Mouse (Mus musculus) kidney, adult 2 months (tissue): ENCODE data around the gene Pde4d.

Experiments used
- CTCF ChIP-seq: fragments of 200-500 bp; conservative IDR thresholded peaks from 2 replicates; pipeline ENCODE4 v1.5.1; 2011; ENCODE audit warnings: low read depth, mild to moderate bottlenecking, control low read depth, low read length, moderate library complexity, mixed read lengths; ENCODE audit not compliant: insufficient read depth, insufficient read length
- POLR2A ChIP-seq: fragments of 200-500 bp; IDR thresholded peaks from one replicate; pipeline ENCODE4 v1.6.1; 2011; ENCODE audit warnings: low read depth, low read length, control low read depth

GRCm38 (mm10) chr13:109951466-109951865 is 1501.7 kb downstream of the Pde4d start:
- TF ChIP-seq CTCF (no peak), POLR2A (no peak)
